Mouse (Mus musculus): ENCODE measurements around the gene Oas2.

GRCm38 (mm10) chr5:120725811-120726455 lies 23.7 kb downstream of the Oas2 start:
- no peak for TF ChIP-seq POLR2A (IDR thresholded peaks at IDR 0.05; ENCODE audit: control insufficient read depth, extremely low read depth, insufficient read depth, low read length, poor library complexity)
- no peak for TF ChIP-seq CTCF (IDR thresholded peaks at IDR 0.05; ENCODE audit: borderline replicate concordance, control insufficient read depth, extremely low read depth, insufficient read depth, low read length, poor library complexity)
